Mouse (Mus musculus): ENCODE measurements around the gene Cbx6. TPM values are rescaled to one million over a fixed set of nuclear protein-coding genes. Genes with fewer than 3 reads are reported as not detected.
A peak's percentile ranks its signal among the peaks of the same experiment; 100 is the strongest.

The Cbx6 gene
- polyA plus RNA-seq, 1 experiment = 24.4 TPM

DNA sequence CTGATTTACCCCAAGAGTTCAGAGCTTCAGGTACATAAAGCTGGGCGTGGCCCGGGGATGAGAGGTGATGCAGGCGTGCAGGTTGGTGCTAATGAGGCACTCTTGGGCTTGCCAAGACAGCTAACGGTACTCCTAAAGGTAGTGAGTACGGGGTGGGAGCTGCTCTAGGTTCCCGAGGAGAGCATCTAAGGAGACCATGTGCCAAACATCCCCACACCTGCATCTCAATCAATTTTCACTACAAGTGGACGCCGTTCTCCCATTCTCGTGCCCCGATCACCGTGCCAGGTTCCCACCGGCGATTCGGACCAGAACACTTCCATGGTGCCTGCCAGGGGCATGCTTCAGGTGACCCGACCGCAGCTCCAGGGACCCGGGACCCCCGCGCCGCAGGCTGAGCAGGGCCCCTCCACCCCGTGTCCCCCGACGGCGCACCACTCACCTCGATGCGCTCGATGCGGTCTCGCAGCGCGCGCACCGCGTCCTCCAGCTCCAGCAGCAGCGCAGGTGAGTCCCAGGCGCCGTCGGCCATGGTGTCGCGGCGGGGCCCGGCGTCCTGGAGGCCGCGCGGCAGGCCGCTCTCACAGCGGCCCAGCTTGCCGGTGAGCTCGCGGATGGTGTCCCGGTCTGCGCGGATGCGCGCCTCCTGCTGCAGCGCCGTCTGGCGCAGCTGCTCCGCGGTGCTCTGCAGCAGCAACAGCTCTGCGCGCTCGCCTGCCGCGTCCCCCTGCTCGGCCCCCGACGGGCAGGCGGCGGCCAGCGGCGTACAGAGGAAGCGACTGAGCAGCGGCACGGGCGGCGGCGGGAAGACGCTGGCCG lies 30.7 kb downstream of the Cbx6 start:
- no peak for DNase-seq (ENCODE audit: low read depth in 1 of 2, low spot score in 2 of 2)
- WGBS = 8% methylated on average over 81 of the region's 81 CpGs
- peaks cover 24% of the 10 kb centered on the region for H3K27me3 ChIP-seq (ENCODE audit: control insufficient read depth, insufficient read depth, low read length)

DNA sequence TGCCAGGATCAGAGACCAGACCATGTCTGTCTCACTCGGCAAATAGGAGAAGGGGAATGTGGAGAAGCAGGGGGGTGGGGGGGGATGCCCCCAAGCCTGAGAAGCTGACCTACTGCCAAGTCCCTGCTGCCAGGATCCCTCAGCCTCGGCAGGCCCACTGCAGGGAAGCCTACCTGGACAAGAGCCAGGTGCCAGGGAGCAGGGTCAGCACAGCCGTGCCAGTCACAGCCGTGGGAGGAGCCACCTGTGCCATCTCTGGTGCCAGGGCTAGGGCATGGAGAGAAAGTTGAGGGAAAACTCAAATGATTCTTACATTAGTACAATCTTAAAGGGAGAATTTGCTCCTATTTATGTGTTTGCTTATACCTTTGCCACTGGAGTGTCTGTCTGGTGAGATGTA lies 32.2 kb downstream of the Cbx6 start:
- TF ChIP-seq POLR2A (IDR thresholded peaks at IDR 0.05; ENCODE audit: low read depth, low read length) (no peak), CTCF (IDR thresholded peaks at IDR 0.05; ENCODE audit: extremely low read depth, insufficient read depth, insufficient read length, insufficient replicate concordance) (no peak)
- no peak for DNase-seq (ENCODE audit: low read depth in 1 of 2, low spot score in 2 of 2)
- Histone ChIP-seq H3K4me1 (ENCODE audit: control insufficient read depth, insufficient read depth, insufficient read length) (peaks cover 9% of the 10 kb centered on the region), H3K27me3 (ENCODE audit: control insufficient read depth, insufficient read depth, low read length) (peaks cover 23% of the 10 kb centered on the region), H3K4me3 (ENCODE audit: extremely low read depth, insufficient read depth, insufficient read length) (no peak overlapping the region), H3K27ac (ENCODE audit: insufficient read depth, low read length) (no peak overlapping the region), H3K36me3 (ENCODE audit: control insufficient read depth, insufficient read depth, low read length) (no peaks in the 10 kb centered on the region)
- WGBS = 60% methylated on average over 4 of the region's 4 CpGs

More for the DNA sequence above, 30.7 kb downstream of the Cbx6 start:
- no peak for TF ChIP-seq POLR2A (IDR thresholded peaks at IDR 0.05; ENCODE audit: low read depth, low read length)
- Histone ChIP-seq H3K4me1 (ENCODE audit: control insufficient read depth, insufficient read depth, insufficient read length) (peaks cover 9% of the 10 kb centered on the region), H3K4me3 (ENCODE audit: extremely low read depth, insufficient read depth, insufficient read length) (peak overlapping the region; percentile 37; the same call in 1 of the 2 replicates), H3K36me3 (ENCODE audit: control insufficient read depth, insufficient read depth, low read length) (no peaks in the 10 kb centered on the region), H3K27ac (ENCODE audit: insufficient read depth, low read length) (no peak overlapping the region)

DNA sequence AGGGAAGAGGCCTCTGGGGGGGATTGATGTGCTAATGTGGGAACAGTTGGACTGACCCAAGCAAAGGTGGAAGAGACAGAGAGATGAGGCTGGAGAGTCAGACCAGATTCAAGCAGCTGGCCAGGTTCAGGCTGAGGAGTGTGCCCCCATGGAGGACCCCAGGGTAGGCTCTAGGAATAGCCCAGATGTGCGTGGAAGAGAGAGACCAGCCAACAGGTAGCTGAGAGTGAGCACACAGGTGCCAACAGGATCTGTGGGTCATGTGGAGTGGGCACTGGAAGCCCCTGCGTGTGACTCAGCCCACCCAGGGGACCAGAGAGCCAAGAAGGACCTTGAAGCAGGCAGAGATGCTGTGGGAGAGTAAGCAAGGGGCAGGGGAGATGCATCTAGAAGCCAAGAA lies 32.8 kb downstream of the Cbx6 start:
- Histone ChIP-seq H3K4me3 (ENCODE audit: extremely low read depth, insufficient read depth, insufficient read length) (no peak overlapping the region), H3K27ac (ENCODE audit: insufficient read depth, low read length) (no peak overlapping the region), H3K36me3 (ENCODE audit: control insufficient read depth, insufficient read depth, low read length) (no peaks in the 10 kb centered on the region), H3K4me1 (ENCODE audit: control insufficient read depth, insufficient read depth, insufficient read length) (peaks cover 9% of the 10 kb centered on the region), H3K27me3 (ENCODE audit: control insufficient read depth, insufficient read depth, low read length) (peaks cover 23% of the 10 kb centered on the region)
- TF ChIP-seq POLR2A (IDR thresholded peaks at IDR 0.05; ENCODE audit: low read depth, low read length) (no peak), CTCF (IDR thresholded peaks at IDR 0.05; ENCODE audit: extremely low read depth, insufficient read depth, insufficient read length, insufficient replicate concordance) (no peak)
- DNase-seq (ENCODE audit: low read depth in 1 of 2, low spot score in 2 of 2) = no peak
- WGBS = 74% methylated on average over 2 of the region's 2 CpGs

DNA sequence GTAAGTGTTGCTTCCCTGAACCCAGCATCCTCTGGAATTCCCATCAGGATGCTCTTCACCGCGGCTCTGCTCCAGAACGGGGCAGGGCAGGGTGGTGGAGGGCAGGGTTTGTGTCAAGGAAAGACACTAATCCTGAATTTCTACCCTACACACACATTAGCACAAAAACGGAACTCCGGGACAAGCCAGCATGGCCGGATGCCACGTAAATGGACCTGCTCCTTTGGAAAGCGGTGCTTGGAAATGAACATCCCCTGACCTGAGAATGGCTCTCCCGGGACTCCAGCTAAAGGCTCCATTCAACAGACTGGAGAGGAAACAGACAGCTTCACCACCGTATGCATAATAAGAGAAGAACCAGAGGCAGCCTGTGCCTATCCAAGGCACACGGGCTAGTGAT lies 33.8 kb downstream of the Cbx6 start:
- H3K27ac ChIP-seq (ENCODE audit: insufficient read depth, low read length) = no peak overlapping the region
- TF ChIP-seq POLR2A (IDR thresholded peaks at IDR 0.05; ENCODE audit: low read depth, low read length) (no peak), CTCF (IDR thresholded peaks at IDR 0.05; ENCODE audit: extremely low read depth, insufficient read depth, insufficient read length, insufficient replicate concordance) (no peak)
- peaks cover 9% of the 10 kb centered on the region for H3K4me1 ChIP-seq (ENCODE audit: control insufficient read depth, insufficient read depth, insufficient read length)
- H3K36me3 ChIP-seq (ENCODE audit: control insufficient read depth, insufficient read depth, low read length) = no peaks in the 10 kb centered on the region
- H3K4me3 ChIP-seq (ENCODE audit: extremely low read depth, insufficient read depth, insufficient read length) = no peak overlapping the region
- no peak for DNase-seq (ENCODE audit: low read depth in 1 of 2, low spot score in 2 of 2)
- WGBS = 73% methylated on average over 11 of the region's 11 CpGs
- peaks cover 23% of the 10 kb centered on the region for H3K27me3 ChIP-seq (ENCODE audit: control insufficient read depth, insufficient read depth, low read length)

DNA sequence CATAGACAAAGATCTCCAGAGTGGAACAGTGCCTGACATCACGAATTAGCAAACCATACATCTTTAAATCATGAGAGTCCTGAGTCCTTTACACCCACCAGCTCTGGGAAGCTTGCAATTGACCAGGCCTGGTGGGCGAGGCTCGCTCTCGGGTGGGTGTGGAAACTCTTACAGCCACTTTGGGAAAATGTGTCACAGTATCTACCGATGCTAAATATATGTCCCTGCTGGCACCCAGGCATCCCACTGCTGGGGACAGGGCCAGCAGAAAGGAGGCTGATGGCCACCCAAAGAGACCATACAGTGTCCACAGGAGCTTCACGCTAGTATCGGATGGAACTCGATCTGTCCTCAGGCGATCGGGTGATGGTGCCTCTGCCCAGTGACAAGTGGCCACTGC lies 35.9 kb downstream of the Cbx6 start:
- Histone ChIP-seq H3K4me3 (ENCODE audit: extremely low read depth, insufficient read depth, insufficient read length) (no peak overlapping the region), H3K27me3 (ENCODE audit: control insufficient read depth, insufficient read depth, low read length) (peaks cover 10% of the 10 kb centered on the region), H3K4me1 (ENCODE audit: control insufficient read depth, insufficient read depth, insufficient read length) (0 out of 2 replicates have a peak, but pooled peaks cover under 1% of the 10 kb centered on the region), H3K36me3 (ENCODE audit: control insufficient read depth, insufficient read depth, low read length) (no peaks in the 10 kb centered on the region), H3K27ac (ENCODE audit: insufficient read depth, low read length) (no peak overlapping the region)
- no peak for DNase-seq (ENCODE audit: low read depth in 1 of 2, low spot score in 2 of 2)
- WGBS = 90% methylated on average over 10 of the region's 10 CpGs
- TF ChIP-seq CTCF (IDR thresholded peaks at IDR 0.05; ENCODE audit: extremely low read depth, insufficient read depth, insufficient read length, insufficient replicate concordance) (no peak), POLR2A (IDR thresholded peaks at IDR 0.05; ENCODE audit: low read depth, low read length) (no peak)

DNA sequence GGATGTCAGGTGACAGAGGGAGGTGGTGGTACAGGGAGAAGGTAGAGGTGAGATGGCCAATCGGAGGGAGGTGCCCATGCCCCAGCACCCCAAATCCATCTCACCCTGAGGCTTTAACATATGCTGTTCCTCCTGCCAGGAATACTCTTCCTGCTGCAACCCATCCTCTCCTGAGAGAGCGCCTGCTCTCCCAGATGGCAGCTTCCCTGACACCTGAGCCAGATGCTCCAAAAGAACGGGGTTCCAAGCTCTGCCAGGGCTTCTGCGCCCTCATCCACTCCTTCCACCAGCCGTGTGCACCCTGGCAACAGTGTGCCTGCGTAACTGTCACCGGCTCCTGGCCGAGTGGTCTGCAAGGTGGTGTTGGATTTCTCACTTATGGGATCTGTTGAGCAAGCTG lies 36.8 kb downstream of the Cbx6 start:
- Histone ChIP-seq H3K27me3 (ENCODE audit: control insufficient read depth, insufficient read depth, low read length) (peaks cover 3% of the 10 kb centered on the region), H3K36me3 (ENCODE audit: control insufficient read depth, insufficient read depth, low read length) (no peaks in the 10 kb centered on the region), H3K27ac (ENCODE audit: insufficient read depth, low read length) (no peak overlapping the region), H3K4me3 (ENCODE audit: extremely low read depth, insufficient read depth, insufficient read length) (no peak overlapping the region), H3K4me1 (ENCODE audit: control insufficient read depth, insufficient read depth, insufficient read length) (no peaks in the 10 kb centered on the region)
- DNase-seq (ENCODE audit: low read depth in 1 of 2, low spot score in 2 of 2) = no peak
- 86% methylated on average over 8 of the region's 8 CpGs for WGBS
- TF ChIP-seq CTCF (IDR thresholded peaks at IDR 0.05; ENCODE audit: extremely low read depth, insufficient read depth, insufficient read length, insufficient replicate concordance) (no peak), POLR2A (IDR thresholded peaks at IDR 0.05; ENCODE audit: low read depth, low read length) (no peak)

DNA sequence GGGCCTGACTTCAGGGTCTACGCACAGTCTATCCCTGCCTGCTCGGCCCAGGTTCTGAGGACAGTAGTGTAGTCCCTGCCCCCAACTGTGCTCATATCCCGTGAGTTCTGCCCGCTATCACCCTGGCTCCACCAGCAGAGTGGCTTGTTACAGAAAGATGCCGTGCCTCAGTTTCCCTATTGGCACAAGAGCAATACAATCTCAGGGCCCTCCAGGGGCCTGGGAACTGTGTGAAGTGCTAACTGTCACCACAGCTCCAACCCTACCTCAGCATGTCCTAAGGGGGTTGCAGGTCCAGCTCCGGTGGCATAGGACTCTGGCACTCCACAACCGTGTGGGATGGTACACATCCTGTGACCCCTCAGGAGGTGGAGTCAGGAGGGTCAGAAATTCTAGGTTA lies 37.4 kb downstream of the Cbx6 start:
- no peak overlapping the region for H3K4me3 ChIP-seq (ENCODE audit: extremely low read depth, insufficient read depth, insufficient read length)
- H3K27me3 ChIP-seq (ENCODE audit: control insufficient read depth, insufficient read depth, low read length) = peaks cover 3% of the 10 kb centered on the region
- 86% methylated on average over 7 of the region's 7 CpGs for WGBS
- TF ChIP-seq POLR2A (IDR thresholded peaks at IDR 0.05; ENCODE audit: low read depth, low read length) (no peak), CTCF (IDR thresholded peaks at IDR 0.05; ENCODE audit: extremely low read depth, insufficient read depth, insufficient read length, insufficient replicate concordance) (no peak)
- H3K4me1 ChIP-seq (ENCODE audit: control insufficient read depth, insufficient read depth, insufficient read length) = no peaks in the 10 kb centered on the region
- DNase-seq (ENCODE audit: low read depth in 1 of 2, low spot score in 2 of 2) = no peak
- no peak overlapping the region for H3K27ac ChIP-seq (ENCODE audit: insufficient read depth, low read length)
- no peaks in the 10 kb centered on the region for H3K36me3 ChIP-seq (ENCODE audit: control insufficient read depth, insufficient read depth, low read length)
